Mouse (Mus musculus) heart, postnatal 14 days (tissue): ENCODE data around the gene Col23a1. TPM values are rescaled to one million over a fixed set of nuclear protein-coding genes. Genes with fewer than 3 reads are reported as not detected.

ENCODE experiments used
- DNase-seq, 2 experiments: peaks; one replicate each; pipeline ENCODE4 v3.0.0; 2021 to 2022
- intact Hi-C: fragments of 180-260 bp; cut with DNase I; formaldehyde crosslinking; loops from one replicate; pipeline ENCODE4 v1.15.1; 2025
- total RNA-seq, 2 experiments: library from RNA; stranded (reverse); gene quantifications; 2 replicates each; pipeline ENCODE4 v1.2.3; 2021

The Col23a1 gene
- total RNA-seq, 2 experiments from 2014 or later = 1.5 to 1.7 TPM

- no peak for DNase-seq
- intact Hi-C loops = no loop called here
Measured at GRCm38 (mm10) chr11:51370273-51370672, 80.6 kb downstream of the Col23a1 start.

GRCm38 (mm10) chr11:51371321-51371720 is 81.6 kb downstream of the Col23a1 start:
- DNase-seq = no peak

GRCm38 (mm10) chr11:51371926-51372325 is 82.2 kb downstream of the Col23a1 start:
- intact Hi-C loops = no loop called here
- DNase-seq = no peak

More at GRCm38 (mm10) chr11:51371321-51371720, 81.6 kb downstream of the Col23a1 start:
- intact Hi-C loops = no loop called here

- no peak for DNase-seq
- intact Hi-C loops = no loop called here
Measured at GRCm38 (mm10) chr11:51377199-51377598, 87.5 kb downstream of the Col23a1 start.

- intact Hi-C loops = no loop called here
- DNase-seq = no peak
Measured at GRCm38 (mm10) chr11:51388892-51389340, 99.2 kb downstream of the Col23a1 start.

- intact Hi-C loops = no loop called here
- DNase-seq = no peak
Measured at GRCm38 (mm10) chr11:51389763-51390162, 100.0 kb downstream of the Col23a1 start.

GRCm38 (mm10) chr11:51390521-51390920 is 100.8 kb downstream of the Col23a1 start:
- no peak for DNase-seq
- intact Hi-C loops = no loop called here

- intact Hi-C loops = no loop called here
- peak; percentile 8 to 12 for DNase-seq
Measured at GRCm38 (mm10) chr11:51391548-51391947, 101.8 kb downstream of the Col23a1 start.

GRCm38 (mm10) chr11:51394301-51394865 is 104.7 kb downstream of the Col23a1 start:
- intact Hi-C loops = no loop called here
- no peak for DNase-seq

- intact Hi-C loops = no loop called here
- no peak for DNase-seq
Measured at GRCm38 (mm10) chr11:51396451-51396850, 106.7 kb downstream of the Col23a1 start.

GRCm38 (mm10) chr11:51398084-51398483 is 108.4 kb downstream of the Col23a1 start:
- no peak for DNase-seq
- intact Hi-C loops = loop anchor here (2.0 kb wide), 1 partner anchor 43 kb away; no protein-coding TSS in a partner anchor

- intact Hi-C loops = no loop called here
- DNase-seq = no peak
Measured at GRCm38 (mm10) chr11:51400356-51400755, 110.6 kb downstream of the Col23a1 start.

GRCm38 (mm10) chr11:51401481-51402128 is 111.9 kb downstream of the Col23a1 start:
- no peak for DNase-seq
- intact Hi-C loops = no loop called here

GRCm38 (mm10) chr11:51403886-51404285 is 114.2 kb downstream of the Col23a1 start:
- DNase-seq = no peak
- intact Hi-C loops = no loop called here

GRCm38 (mm10) chr11:51404865-51405440 is 115.2 kb downstream of the Col23a1 start:
- no peak for DNase-seq
- intact Hi-C loops = no loop called here

GRCm38 (mm10) chr11:51406531-51406930 is 116.8 kb downstream of the Col23a1 start:
- no peak for DNase-seq
- intact Hi-C loops = no loop called here

- intact Hi-C loops = no loop called here
Measured at GRCm38 (mm10) chr11:51407351-51407750, 117.6 kb downstream of the Col23a1 start.

GRCm38 (mm10) chr11:51410771-51411170 is 121.1 kb downstream of the Col23a1 start:
- no peak for DNase-seq
- intact Hi-C loops = no loop called here

More at GRCm38 (mm10) chr11:51407351-51407750, 117.6 kb downstream of the Col23a1 start:
- no peak for DNase-seq

- no peak for DNase-seq
- intact Hi-C loops = no loop called here
Measured at GRCm38 (mm10) chr11:51414520-51414919, 124.8 kb downstream of the Col23a1 start.

GRCm38 (mm10) chr11:51415049-51415688 is 125.4 kb downstream of the Col23a1 start:
- intact Hi-C loops = no loop called here
- DNase-seq = no peak

GRCm38 (mm10) chr11:51418807-51419206 is 129.1 kb downstream of the Col23a1 start:
- peak; percentile 19 to 24 for DNase-seq
- intact Hi-C loops = no loop called here
